Mouse (Mus musculus) bone marrow macrophage, adult 2 months (primary cell): Measurements from ENCODE around the gene Tnfaip3.

Experiments used
- CTCF ChIP-seq: IDR thresholded peaks from 2 replicates; pipeline ENCODE4 v1.5.1; 2012; ENCODE audit warnings: low read depth, mild to moderate bottlenecking, low read length, moderate library complexity
- POLR2A ChIP-seq: IDR thresholded peaks from 2 replicates; pipeline ENCODE4 v1.6.1; 2012; ENCODE audit warnings: mild to moderate bottlenecking, low read depth, low read length, borderline replicate concordance

- TF ChIP-seq POLR2A: no peak
- no peak for TF ChIP-seq CTCF
Observed at GRCm38 (mm10) chr10:19061201-19061600, 45.7 kb upstream of the Tnfaip3 start.
